Mouse (Mus musculus) liver, embryonic 15.5 days (tissue): ENCODE results near the gene Klrg2. TPM values are rescaled to one million over a fixed set of nuclear protein-coding genes. Genes with fewer than 3 reads are reported as not detected.

ENCODE experiments used
- ATAC-seq: fragments of 200-750 bp; cut with Nextera tagmentation; 2 replicates; pipeline ENCODE4 v1.8.0; 2017; ENCODE audit warnings: moderate number of reproducible peaks, mild to moderate bottlenecking, moderate library complexity; ENCODE audit not compliant: insufficient read depth
- H3K27ac ChIP-seq: fragments of 300-500 bp; sonication (generic); replicated peaks from 2 replicates; pipeline ENCODE4 v1.5.1; 2015; ENCODE audit warnings: mild to moderate bottlenecking, inconsistent platforms
- H3K27me3 ChIP-seq: fragments of 300-500 bp; sonication (generic); 2 replicates; pipeline ENCODE4 v1.6.1; 2015; ENCODE audit warnings: mild to moderate bottlenecking, inconsistent platforms
- H3K36me3 ChIP-seq: fragments of 300-500 bp; sonication (generic); replicated peaks from 2 replicates; pipeline ENCODE4 v1.6.1; 2015; ENCODE audit warnings: moderate library complexity, mild to moderate bottlenecking, inconsistent platforms
- H3K4me1 ChIP-seq: fragments of 300-500 bp; sonication (generic); replicated peaks from 2 replicates; pipeline ENCODE4 v1.6.1; 2015; ENCODE audit warnings: inconsistent platforms
- H3K4me2 ChIP-seq: fragments of 300-500 bp; sonication (generic); 2 replicates; pipeline ENCODE4 v1.6.1; 2015; ENCODE audit warnings: moderate library complexity, mild to moderate bottlenecking, inconsistent platforms
- H3K4me3 ChIP-seq: fragments of 300-500 bp; sonication (generic); replicated peaks from 2 replicates; pipeline ENCODE4 v1.5.1; 2015; ENCODE audit warnings: mild to moderate bottlenecking, inconsistent platforms
- H3K9ac ChIP-seq: fragments of 300-500 bp; sonication (generic); 2 replicates; pipeline ENCODE4 v1.6.1; 2015; ENCODE audit warnings: moderate library complexity, mild to moderate bottlenecking, inconsistent platforms
- H3K9me3 ChIP-seq: fragments of 300-500 bp; sonication (generic); replicated peaks from 2 replicates; pipeline ENCODE4 v1.6.1; 2016; ENCODE audit warnings: inconsistent platforms
- WGBS: fragments of 180-500 bp; shearing (Covaris S2); methylation state at CpG from one replicate; pipeline ENCODE4 v1.1.7; 2015; ENCODE audit warnings: mixed read lengths; ENCODE audit not compliant: insufficient replicate concordance; 5-methylcytosine and 5-hydroxymethylcytosine counted together
- polyA plus RNA-seq: library from polyadenylated mRNA; unstranded; fragments of >200 nt; fragmentation: Nextera tagmentation; extraction: Ambion mirVana; gene quantifications from 2 replicates; pipeline ENCODE4 v1.2.1, GENCODE M21; 2015

Klrg2 gene
- polyA plus RNA-seq, 1 experiment from 2014 or later: 0.07 TPM

- H3K27ac ChIP-seq: no peak overlapping the region
- no peak overlapping the region for H3K4me3 ChIP-seq
- H3K27me3 ChIP-seq: no peaks in the 10 kb centered on the region; the same call in 1 of the 2 replicates
- peaks cover 13% of the 10 kb centered on the region for H3K4me1 ChIP-seq
- 81% methylated on average over 4 of the region's 4 CpGs for WGBS
- H3K4me2 ChIP-seq: no peak overlapping the region
- H3K36me3 ChIP-seq: peaks cover 16% of the 10 kb centered on the region
- H3K9ac ChIP-seq: no peak overlapping the region
- ATAC-seq: no peak
- no peaks in the 10 kb centered on the region for H3K9me3 ChIP-seq
Measured at GRCm38 (mm10) chr6:38627486-38627885, 9.6 kb downstream of the Klrg2 start.

GRCm38 (mm10) chr6:38627081-38627480 lies 10.0 kb downstream of the Klrg2 start:
- no peak for ATAC-seq
- H3K9ac ChIP-seq: no peak overlapping the region
- H3K27me3 ChIP-seq: no peaks in the 10 kb centered on the region; the same call in 1 of the 2 replicates
- no peaks in the 10 kb centered on the region for H3K9me3 ChIP-seq
- peaks cover 17% of the 10 kb centered on the region for H3K4me1 ChIP-seq
- H3K27ac ChIP-seq: no peak overlapping the region
- no peak overlapping the region for H3K4me2 ChIP-seq
- no peak overlapping the region for H3K4me3 ChIP-seq
- 86% methylated on average over 4 of the region's 4 CpGs for WGBS
- H3K36me3 ChIP-seq: peaks cover 16% of the 10 kb centered on the region

GRCm38 (mm10) chr6:38626086-38626485 lies 11.0 kb downstream of the Klrg2 start:
- no peak overlapping the region for H3K27ac ChIP-seq
- H3K4me1 ChIP-seq: peaks cover 17% of the 10 kb centered on the region
- H3K36me3 ChIP-seq: peaks cover 16% of the 10 kb centered on the region
- H3K4me2 ChIP-seq: no peak overlapping the region
- no peak overlapping the region for H3K4me3 ChIP-seq
- H3K9ac ChIP-seq: no peak overlapping the region
- H3K9me3 ChIP-seq: no peaks in the 10 kb centered on the region
- no peaks in the 10 kb centered on the region for H3K27me3 ChIP-seq
- ATAC-seq: no peak
- WGBS: 90% methylated on average over 5 of the region's 5 CpGs

- Histone ChIP-seq H3K36me3 (peaks cover 26% of the 10 kb centered on the region), H3K27me3 (no peaks in the 10 kb centered on the region), H3K9ac (no peak overlapping the region), H3K4me2 (no peak overlapping the region), H3K4me1 (peaks cover 17% of the 10 kb centered on the region), H3K4me3 (no peak overlapping the region), H3K27ac (no peak overlapping the region), H3K9me3 (no peaks in the 10 kb centered on the region)
- 70% methylated on average over 1 of the region's 1 CpGs for WGBS
- ATAC-seq: no peak
Measured at GRCm38 (mm10) chr6:38624439-38624838, 12.6 kb downstream of the Klrg2 start.

- peak; percentile 81 for ATAC-seq
- Histone ChIP-seq H3K27me3 (no peaks in the 10 kb centered on the region), H3K9ac (no peak overlapping the region), H3K27ac (peak overlapping the region; percentile 71), H3K4me3 (no peak overlapping the region), H3K4me2 (no peak overlapping the region), H3K36me3 (peaks cover 36% of the 10 kb centered on the region), H3K9me3 (no peaks in the 10 kb centered on the region), H3K4me1 (peaks cover 17% of the 10 kb centered on the region)
- 15% methylated on average over 2 of the region's 2 CpGs for WGBS
Measured at GRCm38 (mm10) chr6:38623457-38623856, 13.6 kb downstream of the Klrg2 start.

- H3K9me3 ChIP-seq: no peaks in the 10 kb centered on the region
- H3K4me3 ChIP-seq: no peak overlapping the region
- ATAC-seq: no peak
- H3K9ac ChIP-seq: no peak overlapping the region
- peaks cover 17% of the 10 kb centered on the region for H3K4me1 ChIP-seq
- WGBS: 83% methylated on average over 1 of the region's 1 CpGs
- H3K4me2 ChIP-seq: no peak overlapping the region
- peaks cover 46% of the 10 kb centered on the region for H3K36me3 ChIP-seq
- no peaks in the 10 kb centered on the region for H3K27me3 ChIP-seq
- no peak overlapping the region for H3K27ac ChIP-seq
Measured at GRCm38 (mm10) chr6:38622406-38622805, 14.6 kb downstream of the Klrg2 start.

- no peaks in the 10 kb centered on the region for H3K27me3 ChIP-seq
Measured at GRCm38 (mm10) chr6:38609892-38610291, 27.1 kb downstream of the Klrg2 start.

GRCm38 (mm10) chr6:38597481-38597880 lies 39.6 kb downstream of the Klrg2 start:
- no peak for ATAC-seq
- no peak overlapping the region for H3K27ac ChIP-seq
- no peak overlapping the region for H3K4me2 ChIP-seq
- no peak overlapping the region for H3K4me3 ChIP-seq
- 86% methylated on average over 4 of the region's 4 CpGs for WGBS
- H3K9me3 ChIP-seq: no peaks in the 10 kb centered on the region
- H3K27me3 ChIP-seq: no peaks in the 10 kb centered on the region
- peaks cover 83% of the 10 kb centered on the region for H3K36me3 ChIP-seq
- no peaks in the 10 kb centered on the region for H3K4me1 ChIP-seq
- H3K9ac ChIP-seq: no peak overlapping the region

More at GRCm38 (mm10) chr6:38609892-38610291, 27.1 kb downstream of the Klrg2 start:
- Histone ChIP-seq H3K4me3 (no peak overlapping the region), H3K9me3 (no peaks in the 10 kb centered on the region), H3K27ac (no peak overlapping the region), H3K36me3 (peaks cover 74% of the 10 kb centered on the region), H3K4me2 (no peak overlapping the region), H3K4me1 (no peaks in the 10 kb centered on the region), H3K9ac (no peak overlapping the region)
- 89% methylated on average over 2 of the region's 2 CpGs for WGBS
- no peak for ATAC-seq

- ATAC-seq: no peak
Measured at GRCm38 (mm10) chr6:38581711-38582110, 55.3 kb downstream of the Klrg2 start.

GRCm38 (mm10) chr6:38580112-38580857 lies 56.8 kb downstream of the Klrg2 start:
- Histone ChIP-seq H3K27me3 (no peaks in the 10 kb centered on the region), H3K4me2 (no peak overlapping the region), H3K27ac (no peak overlapping the region), H3K9ac (no peak overlapping the region), H3K9me3 (no peaks in the 10 kb centered on the region), H3K4me1 (0 out of 2 replicates have a peak, but pooled peaks cover 3% of the 10 kb centered on the region), H3K36me3 (peaks cover 72% of the 10 kb centered on the region), H3K4me3 (no peak overlapping the region)
- ATAC-seq: no peak
- 90% methylated on average over 3 of the region's 3 CpGs for WGBS

More at GRCm38 (mm10) chr6:38581711-38582110, 55.3 kb downstream of the Klrg2 start:
- no peaks in the 10 kb centered on the region for H3K27me3 ChIP-seq
- H3K4me1 ChIP-seq: 0 out of 2 replicates have a peak, but pooled peaks cover 3% of the 10 kb centered on the region
- WGBS: 87% methylated on average over 3 of the region's 3 CpGs
- H3K4me2 ChIP-seq: no peak overlapping the region
- no peak overlapping the region for H3K27ac ChIP-seq
- H3K9ac ChIP-seq: no peak overlapping the region
- H3K9me3 ChIP-seq: no peaks in the 10 kb centered on the region
- H3K4me3 ChIP-seq: no peak overlapping the region
- peaks cover 77% of the 10 kb centered on the region for H3K36me3 ChIP-seq

- Histone ChIP-seq H3K27ac (no peak overlapping the region), H3K9me3 (no peaks in the 10 kb centered on the region), H3K27me3 (no peaks in the 10 kb centered on the region), H3K4me3 (no peak overlapping the region), H3K36me3 (peaks cover 78% of the 10 kb centered on the region), H3K4me1 (0 out of 2 replicates have a peak, but pooled peaks cover 3% of the 10 kb centered on the region), H3K4me2 (no peak overlapping the region), H3K9ac (no peak overlapping the region)
- WGBS: 34% methylated on average over 2 of the region's 2 CpGs
- no peak for ATAC-seq
Measured at GRCm38 (mm10) chr6:38576096-38576495, 60.9 kb downstream of the Klrg2 start.
